Mouse (Mus musculus) kidney, embryonic 16.5 days (tissue): Measurements from ENCODE around the gene Ubl4a. TPM values are rescaled to one million over a fixed set of nuclear protein-coding genes. Genes with fewer than 3 reads are reported as not detected.
A peak's percentile ranks its signal among the peaks of the same experiment; 100 is the strongest.

ENCODE experiments used
- ATAC-seq: fragments of 200-750 bp; cut with Nextera tagmentation; 2 replicates; pipeline ENCODE4 v1.8.0; 2017; ENCODE audit warnings: moderate TSS enrichment; ENCODE audit not compliant: low FRiP score, low TSS enrichment
- H3K27ac ChIP-seq: fragments of 300-500 bp; sonication (generic); 2 replicates; pipeline ENCODE4 v1.5.1; 2014; ENCODE audit warnings: low read length
- H3K27me3 ChIP-seq: fragments of 300-500 bp; sonication (generic); 2 replicates; pipeline ENCODE4 v1.6.1; 2014; ENCODE audit warnings: low read length, control low read depth, mixed read lengths; ENCODE audit not compliant: insufficient read depth
- H3K36me3 ChIP-seq: fragments of 300-500 bp; sonication (generic); 2 replicates; pipeline ENCODE4 v1.6.1; 2014; ENCODE audit warnings: low read length, control low read depth, mixed read lengths; ENCODE audit not compliant: insufficient read depth
- H3K4me1 ChIP-seq: fragments of 300-500 bp; sonication (generic); 2 replicates; pipeline ENCODE4 v1.6.1; 2014; ENCODE audit warnings: low read length, control low read depth, mixed read lengths; ENCODE audit not compliant: insufficient read depth
- H3K4me2 ChIP-seq: fragments of 300-500 bp; sonication (generic); replicated peaks from 2 replicates; pipeline ENCODE4 v1.6.1; 2014; ENCODE audit warnings: low read depth, low read length
- H3K4me3 ChIP-seq: fragments of 300-500 bp; sonication (generic); 2 replicates; pipeline ENCODE4 v1.5.1; 2014; ENCODE audit warnings: mild to moderate bottlenecking, low read length
- H3K9ac ChIP-seq: fragments of 300-500 bp; sonication (generic); replicated peaks from 2 replicates; pipeline ENCODE4 v1.6.1; 2014; ENCODE audit warnings: low read length
- H3K9me3 ChIP-seq: fragments of 300-500 bp; sonication (generic); 2 replicates; pipeline ENCODE4 v1.6.1; 2016; ENCODE audit warnings: low read length, control low read depth
- WGBS: fragments of 180-500 bp; shearing (Covaris S2); extraction: QIAGEN DNeasy Blood & Tissue Kit; methylation state at CpG from one replicate; pipeline ENCODE4 v1.1.7; 2014; 5-methylcytosine and 5-hydroxymethylcytosine counted together
- polyA plus RNA-seq: library from polyadenylated mRNA; unstranded; fragments of >200 nt; fragmentation: Nextera tagmentation; extraction: Ambion mirVana; gene quantifications from 2 replicates; pipeline ENCODE4 v1.2.1, GENCODE M21; 2015

Ubl4a gene
- polyA plus RNA-seq, result 77.5 and 83.4 TPM in 2 replicates

- peak; percentile 90 for ATAC-seq
- 0 out of 2 replicates have a peak, but pooled peaks cover 5% of the 10 kb centered on the region for H3K36me3 ChIP-seq
- peak within 1 kb of the TSS; percentile 64 for H3K4me2 ChIP-seq
- H3K9me3 ChIP-seq, result no peaks in the 10 kb centered on the region
- peak within 1 kb of the TSS; percentile 64 for H3K9ac ChIP-seq
- no peak within 1 kb of the TSS for H3K27ac ChIP-seq
- H3K4me1 ChIP-seq, result no peaks in the 10 kb centered on the region
- no peaks in the 10 kb centered on the region for H3K27me3 ChIP-seq
- H3K4me3 ChIP-seq, result peak within 1 kb of the TSS; percentile 56
- WGBS, result 28% methylated on average over 31 of the region's 32 CpGs
Observed at GRCm38 (mm10) chrX:74372888-74373549, at the start of gene Ubl4a, which contains the start of gene Slc10a3. Ubl4a (minus strand) TSS chrX:74373218. Slc10a3 (minus strand) TSS chrX:74373349.

- Histone ChIP-seq H3K36me3 (no peaks in the 10 kb centered on the region), H3K4me1 (no peaks in the 10 kb centered on the region), H3K4me2 (no peak overlapping the region), H3K9ac (no peak overlapping the region), H3K4me3 (no peak overlapping the region), H3K9me3 (no peaks in the 10 kb centered on the region), H3K27ac (no peak overlapping the region), H3K27me3 (no peaks in the 10 kb centered on the region)
- ATAC-seq, result peak; percentile 77
Observed at GRCm38 (mm10) chrX:74413377-74413776, 40.4 kb upstream of the Ubl4a start.

- no peak overlapping the region for H3K4me2 ChIP-seq
- H3K27ac ChIP-seq, result no peak overlapping the region
- H3K9ac ChIP-seq, result no peak overlapping the region
- whole genome bisulfite sequencing, result 54% methylated on average over 2 of the region's 2 CpGs
- H3K27me3 ChIP-seq, result no peaks in the 10 kb centered on the region
- H3K9me3 ChIP-seq, result no peaks in the 10 kb centered on the region
- H3K36me3 ChIP-seq, result no peaks in the 10 kb centered on the region
- H3K4me1 ChIP-seq, result no peaks in the 10 kb centered on the region
- H3K4me3 ChIP-seq, result no peak overlapping the region
- ATAC-seq, result no peak
Observed at GRCm38 (mm10) chrX:74408340-74408739, 35.3 kb upstream of the Ubl4a start.

- H3K9ac ChIP-seq, result no peak overlapping the region
- no peak overlapping the region for H3K4me2 ChIP-seq
- no peaks in the 10 kb centered on the region for H3K27me3 ChIP-seq
- no peaks in the 10 kb centered on the region for H3K9me3 ChIP-seq
- no peak for ATAC-seq
- no peaks in the 10 kb centered on the region for H3K36me3 ChIP-seq
- no peaks in the 10 kb centered on the region for H3K4me1 ChIP-seq
- H3K4me3 ChIP-seq, result no peak overlapping the region
- H3K27ac ChIP-seq, result no peak overlapping the region
- WGBS, result 89% methylated on average over 3 of the region's 3 CpGs
Observed at GRCm38 (mm10) chrX:74400136-74400535, 27.1 kb upstream of the Ubl4a start.

- H3K4me3 ChIP-seq, result peak within 1 kb of the TSS; percentile 59
- no peaks in the 10 kb centered on the region for H3K36me3 ChIP-seq
- 23% methylated on average over 30 of the region's 30 CpGs for WGBS
- ATAC-seq, result peak; percentile 100
- H3K27ac ChIP-seq, result peak within 1 kb of the TSS; percentile 92
- 0 out of 2 replicates have a peak, but pooled peaks cover 6% of the 10 kb centered on the region for H3K4me1 ChIP-seq
- no peaks in the 10 kb centered on the region for H3K9me3 ChIP-seq
- H3K27me3 ChIP-seq, result no peaks in the 10 kb centered on the region
- H3K4me2 ChIP-seq, result peak within 1 kb of the TSS; percentile 65
- H3K9ac ChIP-seq, result peak within 1 kb of the TSS; percentile 80
Observed at GRCm38 (mm10) chrX:74392535-74393443, 19.8 kb upstream of the Ubl4a start, which contains the start of the genes Fam3a and Ikbkg. Fam3a (minus strand) TSS chrX:74393272. Ikbkg (plus strand) TSS chrX:74393290.

GRCm38 (mm10) chrX:74388153-74388552, 15.1 kb upstream of the Ubl4a start:
- Histone ChIP-seq H3K9ac (no peak overlapping the region), H3K27me3 (no peaks in the 10 kb centered on the region), H3K36me3 (0 out of 2 replicates have a peak, but pooled peaks cover 6% of the 10 kb centered on the region), H3K4me2 (no peak overlapping the region), H3K27ac (no peak overlapping the region), H3K4me1 (0 out of 2 replicates have a peak, but pooled peaks cover 6% of the 10 kb centered on the region), H3K9me3 (no peaks in the 10 kb centered on the region), H3K4me3 (no peak overlapping the region)
- ATAC-seq, result no peak

- no peak for ATAC-seq
- Histone ChIP-seq H3K27ac (no peak overlapping the region), H3K4me3 (no peak overlapping the region), H3K27me3 (no peaks in the 10 kb centered on the region), H3K9ac (no peak overlapping the region), H3K9me3 (no peaks in the 10 kb centered on the region), H3K36me3 (0 out of 2 replicates have a peak, but pooled peaks cover 6% of the 10 kb centered on the region), H3K4me1 (no peaks in the 10 kb centered on the region), H3K4me2 (no peak overlapping the region)
- 87% methylated on average over 2 of the region's 2 CpGs for WGBS
Observed at GRCm38 (mm10) chrX:74384451-74384850, 11.4 kb upstream of the Ubl4a start.

GRCm38 (mm10) chrX:74368209-74368909, 4.7 kb downstream of the Ubl4a start:
- peak overlapping the region; percentile 85 for H3K9ac ChIP-seq
- peak; percentile 90 for ATAC-seq
- peaks cover 4% of the 10 kb centered on the region; the same call in 1 of the 2 replicates for H3K4me1 ChIP-seq
- 0 out of 2 replicates have a peak, but pooled peaks cover 9% of the 10 kb centered on the region for H3K36me3 ChIP-seq
- H3K27ac ChIP-seq, result peak overlapping the region; percentile 79
- no peaks in the 10 kb centered on the region for H3K9me3 ChIP-seq
- H3K27me3 ChIP-seq, result no peaks in the 10 kb centered on the region; the same call in 1 of the 2 replicates
- H3K4me2 ChIP-seq, result peak overlapping the region; percentile 64
- H3K4me3 ChIP-seq, result peak overlapping the region; percentile 65
- WGBS, result 28% methylated on average over 35 of the region's 49 CpGs

- no peaks in the 10 kb centered on the region; the same call in 1 of the 2 replicates for H3K27me3 ChIP-seq
Observed at GRCm38 (mm10) chrX:74367512-74367911, 5.5 kb downstream of the Ubl4a start.

More at GRCm38 (mm10) chrX:74367512-74367911, 5.5 kb downstream of the Ubl4a start:
- no peak for ATAC-seq
- no peaks in the 10 kb centered on the region for H3K9me3 ChIP-seq
- H3K27ac ChIP-seq, result peak overlapping the region; percentile 79
- peak overlapping the region; percentile 85 for H3K9ac ChIP-seq
- H3K4me3 ChIP-seq, result peak overlapping the region; percentile 65
- H3K36me3 ChIP-seq, result 0 out of 2 replicates have a peak, but pooled peaks cover 9% of the 10 kb centered on the region
- peaks cover 4% of the 10 kb centered on the region; the same call in 1 of the 2 replicates for H3K4me1 ChIP-seq
- 65% methylated on average over 10 of the region's 10 CpGs for WGBS
- H3K4me2 ChIP-seq, result peak overlapping the region; percentile 64
